Mouse (Mus musculus) gastrocnemius, postnatal 4 days (tissue): ENCODE results near the gene Epb41l3. TPM values are rescaled to one million over a fixed set of nuclear protein-coding genes. Genes with fewer than 3 reads are reported as not detected.

Experiments
- total RNA-seq, 2 experiments: library from RNA; stranded (reverse); gene quantifications; 2 replicates each; pipeline ENCODE4 v1.2.3; 2021

Epb41l3 gene
- total RNA-seq, 2 experiments from 2014 or later: 51.6 to 65.5 TPM

Other genes with a start within 250 kb of the Epb41l3 start
- under 1 TPM; 0.47 to 0.54 TPM for gene Tmem200c, start 249.1 kb upstream of the Epb41l3 start, total RNA-seq